Mouse (Mus musculus) monocyte, adult 2 months (primary cell): ENCODE measurements around the gene Notch4.

Source experiments
- DNase-seq, 2 experiments: peaks; one replicate each; pipeline ENCODE4 v3.0.0; 2022; ENCODE audit warnings: low spot score in 2 of 2, low read depth in 1 of 2

Notch4 gene

DNA sequence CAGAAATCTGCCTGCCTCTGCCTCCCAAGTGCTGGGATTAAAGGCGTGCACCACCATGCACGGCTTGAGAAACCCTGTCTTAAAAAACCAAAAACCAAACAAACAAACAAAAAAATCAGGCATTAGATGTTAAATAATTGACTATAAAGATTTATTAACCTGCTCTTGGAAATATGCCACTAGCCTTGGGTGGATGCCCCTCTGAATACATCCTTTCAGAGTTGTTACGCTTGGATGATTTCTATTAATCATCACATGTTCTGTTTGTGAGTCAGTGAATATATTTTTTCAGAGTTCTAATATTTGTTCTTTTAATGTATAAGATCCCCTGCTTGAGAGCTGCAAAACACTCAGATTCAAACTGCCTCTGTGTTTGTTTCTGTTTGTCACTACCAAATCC, 60.9 kb downstream of the Notch4 start:
- DNase-seq = no peak

DNA sequence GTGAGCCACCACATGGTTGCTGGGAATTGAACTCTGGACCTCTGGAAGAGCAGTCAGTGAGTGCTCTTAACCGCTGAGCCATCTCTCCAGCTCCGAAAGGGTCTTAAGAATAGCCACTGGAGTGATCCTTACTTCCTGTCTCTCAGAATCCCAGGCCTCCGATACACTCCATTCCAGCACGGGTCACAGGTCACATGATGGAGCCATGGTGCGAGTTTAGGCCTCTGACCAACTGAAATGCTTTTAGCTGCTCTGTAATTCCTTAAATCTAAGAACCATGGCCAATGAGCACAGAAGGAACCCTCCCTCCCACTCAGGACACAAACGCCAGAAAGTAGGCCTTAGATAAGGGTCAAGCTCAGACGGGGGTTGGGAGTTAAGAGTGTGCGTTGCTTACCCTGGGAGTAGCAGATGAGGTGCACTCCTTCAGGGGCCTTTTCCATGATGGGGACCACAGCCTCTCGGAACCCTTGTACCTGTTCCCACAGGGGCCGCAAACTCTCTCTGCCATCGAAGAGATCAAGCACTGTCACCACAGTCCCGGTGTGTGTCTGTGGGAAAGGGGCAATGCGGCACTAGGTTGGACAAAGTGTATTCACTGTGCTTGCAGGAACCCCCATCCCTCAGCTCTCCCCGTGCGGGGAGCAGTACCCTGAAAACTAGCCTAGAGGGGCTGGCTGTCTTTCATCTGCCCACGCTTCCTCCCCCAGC, 62.1 kb downstream of the Notch4 start:
- DNase-seq = no peak

DNA sequence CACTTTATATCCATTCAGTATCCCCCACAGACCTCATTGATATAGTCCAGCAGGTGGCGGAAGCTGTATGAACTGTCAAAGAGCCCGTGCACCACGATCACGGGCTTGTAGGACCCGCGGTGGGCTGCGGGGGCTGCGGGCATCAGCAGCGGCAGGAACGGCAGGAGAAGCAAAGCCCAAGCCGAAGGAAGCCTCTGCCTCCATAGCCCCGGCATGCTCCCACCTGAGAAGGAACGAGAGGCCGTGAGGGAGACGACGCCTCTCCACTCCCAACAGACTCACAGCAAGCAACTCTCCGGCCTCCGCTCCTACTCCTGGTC, 62.7 kb downstream of the Notch4 start:
- DNase-seq = no peak

DNA sequence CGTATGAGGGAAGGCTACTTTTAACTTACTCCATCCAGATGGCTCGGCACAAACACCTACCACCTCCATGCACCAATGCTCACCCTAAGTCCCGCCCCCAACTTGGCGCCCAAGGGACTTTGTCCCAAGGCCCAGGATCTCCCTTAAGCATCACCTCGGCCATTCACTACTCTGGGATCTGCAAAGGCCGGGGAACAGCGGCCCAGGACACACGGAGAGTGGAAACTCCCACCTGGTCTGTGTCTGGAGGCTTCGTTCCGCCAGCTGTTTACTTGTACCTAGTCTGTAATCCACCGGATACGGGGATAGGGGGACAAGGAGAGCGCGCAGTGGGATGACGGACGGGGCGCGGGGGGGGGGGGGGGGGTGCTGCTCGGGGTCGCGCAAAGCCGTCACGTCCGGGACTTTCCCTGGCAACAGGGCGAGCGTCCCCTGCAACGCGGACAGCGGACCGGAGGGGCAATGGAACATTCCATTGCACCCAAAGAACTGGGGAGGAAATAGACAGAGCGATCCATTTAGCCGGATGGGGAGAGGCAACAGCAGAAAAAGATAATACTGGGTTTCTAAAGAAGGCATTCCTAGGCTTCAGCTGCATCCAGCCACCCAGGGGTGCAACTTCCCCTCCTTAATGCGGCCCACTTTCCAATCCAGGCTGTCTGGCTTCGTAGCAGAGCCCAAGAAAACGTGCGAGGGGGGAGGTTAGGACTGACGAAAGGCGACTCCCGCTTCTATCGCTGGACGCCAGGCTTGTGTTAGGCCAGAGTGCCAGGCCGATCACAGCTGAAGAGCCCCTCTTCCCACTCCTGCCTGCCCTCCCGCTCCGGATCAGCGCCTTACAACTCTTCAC, 63.2 kb downstream of the Notch4 start:
- no peak for DNase-seq

DNA sequence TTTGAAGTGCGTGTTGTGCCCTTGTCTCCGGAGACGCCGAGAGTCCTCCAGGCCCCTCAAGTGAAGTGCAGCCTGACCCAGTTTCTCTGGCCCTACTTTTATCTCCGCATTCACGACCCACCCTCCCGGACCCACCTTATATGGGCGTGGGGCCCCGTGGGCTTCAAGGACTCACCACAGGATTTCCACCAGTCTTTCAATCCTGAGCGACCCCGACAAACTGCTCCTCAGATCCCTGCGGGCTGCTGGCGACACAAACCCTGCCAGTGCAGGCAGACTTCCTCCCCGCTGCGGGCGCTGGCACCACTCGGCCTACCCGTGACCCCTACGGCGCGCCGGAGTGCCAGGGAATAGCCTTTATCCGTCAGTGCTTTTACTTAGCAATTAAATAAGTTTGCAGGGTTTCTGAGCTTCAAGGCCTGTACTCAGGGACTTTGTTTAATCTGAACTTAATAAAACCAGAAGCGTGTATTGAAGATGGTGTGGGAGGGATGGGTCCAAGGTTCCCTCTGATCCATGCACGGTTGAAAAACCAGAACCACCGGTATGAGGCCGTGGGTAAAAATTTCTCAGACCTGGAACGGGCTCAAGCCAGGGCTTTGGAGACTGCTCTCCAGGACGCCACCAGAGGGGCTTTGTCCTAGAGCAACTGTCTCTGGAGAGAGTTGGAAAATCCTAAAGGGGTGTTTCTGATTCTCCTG, 64.0 kb downstream of the Notch4 start, which contains the start of gene Ppt2:
Ppt2 (minus strand) TSS at position 568 of the 701 bp plus-strand sequence.
- peak in 1 of 2 experiments; percentile 31 for DNase-seq

DNA sequence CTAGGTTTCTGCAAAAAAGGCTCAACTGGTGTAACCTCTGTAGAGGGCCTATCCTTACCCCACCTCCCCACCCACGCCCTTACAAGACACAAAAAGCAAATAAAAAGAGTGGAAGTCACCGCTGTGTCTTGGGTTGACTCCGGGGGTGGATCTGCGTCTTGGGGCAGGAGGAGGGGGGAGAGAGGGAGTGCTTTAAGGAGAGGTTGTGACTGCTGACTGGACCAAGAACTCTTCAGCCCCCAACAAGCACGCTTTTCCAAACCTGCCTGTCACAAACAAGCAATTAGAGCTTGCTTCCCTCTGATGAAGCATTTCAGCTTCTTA, 64.5 kb downstream of the Notch4 start:
- DNase-seq = no peak

DNA sequence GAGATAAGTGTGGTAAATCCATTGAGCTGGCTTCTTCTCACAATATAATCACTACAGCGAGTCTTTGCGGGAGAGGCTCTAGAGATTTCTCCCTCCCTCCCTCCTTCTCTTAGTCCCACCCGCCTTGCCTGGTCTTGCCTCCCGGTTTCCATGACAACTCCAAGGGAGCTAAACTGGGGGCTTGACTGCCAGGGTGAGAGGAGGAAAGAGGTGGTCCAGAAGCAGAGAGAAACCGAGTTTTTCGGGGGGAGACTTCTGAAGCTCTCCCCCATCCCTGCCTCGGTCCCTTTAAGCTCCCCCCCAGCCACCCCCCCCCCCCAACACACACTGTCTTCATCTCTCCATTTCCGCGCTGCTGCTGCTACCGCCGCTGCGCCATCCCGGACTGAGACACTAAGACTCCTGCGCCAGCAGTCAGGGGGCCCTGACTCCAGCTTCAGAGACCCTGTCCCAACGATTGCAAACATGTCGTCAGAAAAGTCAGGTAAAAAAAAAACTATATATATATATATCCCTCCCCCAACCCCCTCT, 65.2 kb downstream of the Notch4 start, which contains the start of gene Prrt1:
Prrt1 (plus strand) TSS at position 313 of the 531 bp plus-strand sequence.
- DNase-seq = no peak

DNA sequence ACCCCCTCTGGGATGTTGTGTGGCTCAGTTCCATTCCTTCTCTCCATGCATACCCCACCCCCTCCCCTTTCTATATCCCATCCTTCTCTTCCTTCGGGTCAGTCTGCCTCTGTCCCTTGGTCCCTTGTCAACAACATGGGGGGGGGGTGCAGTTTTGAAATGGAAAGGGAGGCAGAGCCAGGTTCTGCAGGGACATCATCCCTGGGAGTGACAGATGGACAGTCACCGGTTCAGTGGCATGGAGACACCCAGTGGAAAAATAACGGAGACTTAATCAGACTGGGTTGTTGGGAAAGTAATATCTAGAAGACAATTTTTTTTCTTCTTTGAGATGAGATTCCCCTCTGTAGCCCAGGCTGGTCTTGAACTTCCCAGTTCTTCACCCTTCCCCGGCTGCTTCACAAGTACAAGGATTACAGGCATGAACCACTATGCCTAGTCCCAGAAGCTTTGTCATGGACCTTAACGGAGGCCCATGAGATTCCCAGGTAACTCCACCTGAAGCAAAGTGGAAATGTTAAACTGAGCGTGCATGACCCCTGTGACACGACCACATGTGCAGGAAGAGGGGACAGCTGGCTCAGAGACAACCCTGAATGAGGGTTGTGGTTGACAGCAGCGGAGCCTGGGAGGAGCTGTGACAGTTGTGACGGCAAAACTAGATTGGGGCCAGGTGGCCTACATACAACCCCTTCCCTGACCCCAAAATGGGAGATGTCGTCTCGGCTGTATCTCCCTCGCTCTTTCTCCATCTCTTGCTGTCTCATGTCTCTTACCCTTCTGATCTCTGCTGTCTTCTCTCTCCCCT, 65.9 kb downstream of the Notch4 start:
- no peak for DNase-seq

DNA sequence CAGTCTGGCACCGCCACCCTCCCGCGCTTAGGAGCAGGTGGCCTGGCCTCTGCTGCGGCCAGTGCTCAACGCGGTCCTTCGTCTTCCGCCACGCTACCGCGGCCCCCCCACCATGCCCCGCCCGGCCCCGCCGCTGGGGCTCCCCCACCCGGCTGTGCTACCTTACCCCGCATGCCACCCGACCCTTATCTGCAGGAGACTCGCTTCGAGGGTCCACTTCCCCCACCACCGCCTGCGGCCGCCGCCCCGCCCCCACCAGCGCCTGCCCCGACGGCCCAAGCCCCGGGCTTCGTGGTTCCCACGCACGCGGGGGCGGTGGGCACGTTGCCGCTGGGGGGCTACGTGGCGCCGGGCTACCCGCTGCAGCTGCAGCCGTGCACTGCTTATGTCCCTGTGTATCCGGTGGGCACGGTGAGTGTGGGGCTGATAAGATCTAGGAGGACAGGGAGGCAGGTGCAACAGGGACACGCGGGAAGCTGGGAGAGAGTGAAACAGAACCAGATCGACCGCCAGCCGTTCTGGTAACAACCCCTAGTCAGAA, 66.8 kb downstream of the Notch4 start:
- no peak for DNase-seq

DNA sequence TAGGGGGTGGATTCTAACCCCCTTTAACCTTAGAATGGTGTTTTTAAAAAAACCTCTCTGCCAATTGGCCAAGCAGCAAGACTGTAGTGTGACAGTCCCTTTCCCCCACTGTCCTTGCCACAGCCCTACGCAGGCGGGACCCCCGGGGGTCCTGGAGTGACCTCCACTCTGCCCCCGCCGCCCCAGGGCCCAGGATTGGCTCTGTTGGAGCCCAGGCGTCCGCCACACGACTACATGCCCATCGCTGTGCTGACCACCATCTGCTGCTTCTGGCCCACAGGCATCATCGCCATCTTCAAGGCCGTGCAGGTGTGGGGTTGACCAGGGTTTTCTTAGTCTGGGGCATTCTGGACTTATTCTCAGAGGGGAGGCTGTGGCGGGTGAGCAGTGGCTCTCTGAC, 67.6 kb downstream of the Notch4 start:
- DNase-seq = no peak

DNA sequence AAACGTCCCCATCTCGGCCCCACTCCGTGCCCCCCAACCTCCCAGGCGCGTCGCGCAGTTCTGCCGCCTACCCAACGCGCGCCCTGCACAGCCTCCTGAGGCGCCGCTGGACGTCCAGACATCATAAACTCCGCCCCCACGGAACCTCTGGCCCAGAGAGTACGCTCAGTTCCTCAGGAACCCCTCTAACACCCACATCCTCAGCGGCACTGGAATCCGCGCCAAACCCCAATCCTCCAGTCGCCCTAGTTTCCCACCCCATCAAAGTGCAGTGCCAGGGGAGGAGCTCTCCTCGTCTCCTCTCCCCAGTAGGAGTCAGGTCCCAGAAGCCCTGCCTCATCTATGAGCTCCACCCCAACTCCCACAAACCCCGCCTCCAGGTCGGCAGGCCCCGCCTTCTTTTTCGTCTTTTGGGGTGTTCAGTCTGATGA, 68.2 kb downstream of the Notch4 start:
- DNase-seq = peak; percentile 75 to 89

DNA sequence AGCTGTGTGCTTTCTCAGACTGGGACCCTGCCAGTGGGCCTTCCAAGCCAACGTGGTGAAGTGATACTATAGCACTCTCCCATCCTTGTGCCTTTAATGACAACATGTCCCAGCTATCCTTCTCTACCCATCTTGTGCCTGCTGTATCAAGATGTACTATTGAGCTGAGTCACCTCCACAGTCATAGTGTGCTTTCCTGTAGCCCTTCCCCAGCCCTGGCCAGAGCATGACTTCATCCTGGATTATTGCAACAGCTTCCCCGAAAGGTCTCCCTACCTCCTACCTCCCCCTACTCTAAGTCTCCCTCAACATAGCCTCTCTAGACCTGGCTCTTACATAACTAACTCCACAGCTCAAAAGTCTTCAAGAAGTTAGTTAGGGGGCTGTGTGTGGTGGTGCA, 71.6 kb downstream of the Notch4 start:
- no peak for DNase-seq

DNA sequence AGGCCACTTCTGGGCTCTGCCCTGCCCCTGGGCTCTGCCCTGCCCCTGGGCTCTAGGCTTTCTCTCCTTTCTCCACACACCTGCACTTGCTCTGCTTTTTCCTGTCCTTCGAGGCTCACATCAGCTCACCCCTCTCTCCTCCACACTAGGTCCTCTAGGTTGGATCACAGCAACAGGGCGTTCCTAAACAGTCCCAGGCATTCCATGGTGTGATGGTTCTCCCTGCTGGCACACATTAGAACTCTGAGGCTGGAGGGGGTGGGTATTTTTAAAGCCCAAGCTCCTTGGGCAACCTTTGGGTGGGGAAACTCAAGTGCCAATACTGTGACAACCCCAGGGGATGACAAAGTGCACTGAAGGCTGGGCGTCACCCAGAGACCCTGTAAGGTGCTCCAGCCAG, 73.4 kb downstream of the Notch4 start:
- DNase-seq = no peak
